Mouse (Mus musculus) lung, adult 2 months (tissue): ENCODE results near the gene Crispld2.

Experiments used
- CTCF ChIP-seq: fragments of 200-500 bp; IDR thresholded peaks from 2 replicates; pipeline ENCODE4 v1.5.1; 2011; ENCODE audit warnings: mild to moderate bottlenecking, low read length, control low read depth; ENCODE audit not compliant: insufficient read depth
- POLR2A ChIP-seq: fragments of 200-500 bp; IDR thresholded peaks from 2 replicates; pipeline ENCODE4 v1.6.1; 2011; ENCODE audit warnings: low read depth, mild to moderate bottlenecking, control low read depth, low read length, borderline replicate concordance; ENCODE audit errors: extremely low read depth

- peak; percentile 61 for TF ChIP-seq POLR2A
- no peak for TF ChIP-seq CTCF
These were observed 109.1 kb downstream of the Crispld2 start, which contains the start of gene Zdhhc7 for GRCm38 (mm10) chr8:120101068-120101972.
